Mouse (Mus musculus) ES-E14 (cell line): ENCODE data around the gene Gm11020. TPM values are rescaled to one million over a fixed set of nuclear protein-coding genes. Genes with fewer than 3 reads are reported as not detected.
"Not testable (repeated sequence)": the region's sequence is repeated elsewhere in the genome, so short reads cannot be mapped to it uniquely, and the experiment has no call there.

Experiments used
- DNase-seq: peaks from one replicate; pipeline ENCODE4 v3.0.0-alpha.2; 2013; ENCODE audit warnings: low read depth, low spot score
- H3K27ac ChIP-seq: 2 replicates; pipeline ENCODE4 v1.5.1; 2012; ENCODE audit warnings: low read depth, mild to moderate bottlenecking, low read length, moderate library complexity, mixed read lengths; ENCODE audit not compliant: poor library complexity, insufficient read depth, severe bottlenecking
- H3K36me3 ChIP-seq: 2 replicates; pipeline ENCODE4 v1.6.1; 2012; ENCODE audit warnings: mild to moderate bottlenecking, low read length, moderate library complexity, mixed read lengths; ENCODE audit not compliant: control insufficient read depth, poor library complexity, insufficient read depth, severe bottlenecking
- H3K4me1 ChIP-seq, 2 experiments: fragments of 150-350 bp in 1 of 2; sonication (generic) in 1 of 2; 2 replicates each; pipeline ENCODE4 v1.6.1; 2012; ENCODE audit warnings: low read length in 2 of 2, mild to moderate bottlenecking in 1 of 2, mixed read lengths in 1 of 2; ENCODE audit not compliant: control insufficient read depth in 2 of 2, insufficient read depth in 2 of 2, poor library complexity in 1 of 2
- H3K4me3 ChIP-seq, 2 experiments: fragments of 150-350 bp in 1 of 2; sonication (generic) in 1 of 2; 2 replicates each; pipeline ENCODE4 v1.5.1; 2012; ENCODE audit warnings: low read length in 2 of 2, low read depth in 1 of 2, mild to moderate bottlenecking in 1 of 2, mixed read lengths in 1 of 2; ENCODE audit not compliant: insufficient read depth in 1 of 2, poor library complexity in 1 of 2, severe bottlenecking in 1 of 2
- H3K9ac ChIP-seq: 2 replicates; pipeline ENCODE4 v1.6.1; 2012; ENCODE audit warnings: low read depth, mild to moderate bottlenecking, low read length, mixed read lengths; ENCODE audit not compliant: poor library complexity, insufficient read depth, severe bottlenecking
- H3K9me3 ChIP-seq: fragments of 150-350 bp; sonication (generic); 2 replicates; pipeline ENCODE4 v1.6.1; 2012; ENCODE audit warnings: low read depth, mild to moderate bottlenecking, low read length; ENCODE audit not compliant: control insufficient read depth, insufficient read depth
- CHD2 ChIP-seq: IDR thresholded peaks from 2 replicates; pipeline ENCODE4 v1.6.1; 2014; ENCODE audit warnings: mild to moderate bottlenecking, low read depth, low read length, inconsistent platforms
- HCFC1 ChIP-seq: IDR thresholded peaks from 2 replicates; pipeline ENCODE4 v1.6.1; 2012; ENCODE audit warnings: low read length, inconsistent platforms, borderline replicate concordance; ENCODE audit not compliant: insufficient read depth
- MAFK ChIP-seq: IDR thresholded peaks from 2 replicates; pipeline ENCODE4 v1.6.1; 2014; ENCODE audit warnings: mild to moderate bottlenecking, low read depth, low read length, inconsistent platforms; ENCODE audit not compliant: insufficient read depth
- ZC3H11A ChIP-seq: IDR thresholded peaks from 2 replicates; pipeline ENCODE4 v1.6.1; 2012; ENCODE audit warnings: low read depth, mild to moderate bottlenecking, inconsistent platforms, low read length, borderline replicate concordance
- ZNF384 ChIP-seq: IDR thresholded peaks from 2 replicates; pipeline ENCODE4 v1.6.1; 2012; ENCODE audit warnings: low read depth, low read length, inconsistent platforms
- in situ Hi-C, 2 experiments: fragments of 600-800 bp; cut with MboI; formaldehyde crosslinking; loops; one replicate each; pipeline ENCODE4 v1.15.1; 2025; ENCODE audit warnings: low sequenced_read_pairs in 2 of 2, inconsistent platforms in 1 of 2; ENCODE audit not compliant: unreplicated experiment in 2 of 2
- total RNA-seq: library from RNA; depleted of rRNA; stranded (reverse); fragments of 300-350 nt; gene quantifications from 2 replicates; pipeline ENCODE4 v1.2.3, GENCODE M21; 2012

The Gm11020 gene
- total RNA-seq, 1 experiment = not detected

DNA sequence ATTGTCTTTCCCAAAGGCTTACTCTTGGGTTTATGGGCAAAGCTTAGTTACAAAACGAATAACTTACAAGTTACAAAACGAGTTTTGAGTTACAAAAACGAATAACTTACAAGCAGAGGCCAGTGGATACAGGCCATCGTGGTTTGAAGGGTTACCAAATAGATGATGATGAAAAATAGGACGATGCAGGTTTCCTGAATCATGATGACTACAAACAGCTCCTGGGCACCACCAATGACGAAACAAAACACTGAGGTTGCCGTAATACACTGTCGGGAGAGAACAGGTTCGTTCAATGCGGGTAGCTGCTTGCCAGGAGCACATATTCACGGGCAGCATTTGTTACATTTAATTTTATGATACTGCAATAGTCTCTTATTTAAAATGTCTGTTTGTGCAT, 16.4 kb upstream of the Gm11020 start:
- Histone ChIP-seq H3K4me3 (no peak overlapping the region), H3K4me1 (peaks cover 0 to 3% of the 10 kb centered on the region in 2 experiments; a peak in 1 of 4 replicates)

GRCm38 (mm10) chr8:104308341-104308740, 13.0 kb upstream of the Gm11020 start:
- H3K9me3 ChIP-seq, DNase-seq, H3K36me3 ChIP-seq, H3K4me1 ChIP-seq, in situ Hi-C loops, H3K27ac ChIP-seq, H3K4me3 ChIP-seq, H3K9ac ChIP-seq: not testable (repeated sequence)

More for the DNA sequence above, 16.4 kb upstream of the Gm11020 start:
- TF ChIP-seq HCFC1 (no peak), ZC3H11A (no peak)
- in situ Hi-C loops = no loop called here
- Histone ChIP-seq H3K36me3 (no peaks in the 10 kb centered on the region), H3K27ac (no peak overlapping the region), H3K9me3 (no peaks in the 10 kb centered on the region), H3K9ac (no peak overlapping the region)
- DNase-seq = no peak

DNA sequence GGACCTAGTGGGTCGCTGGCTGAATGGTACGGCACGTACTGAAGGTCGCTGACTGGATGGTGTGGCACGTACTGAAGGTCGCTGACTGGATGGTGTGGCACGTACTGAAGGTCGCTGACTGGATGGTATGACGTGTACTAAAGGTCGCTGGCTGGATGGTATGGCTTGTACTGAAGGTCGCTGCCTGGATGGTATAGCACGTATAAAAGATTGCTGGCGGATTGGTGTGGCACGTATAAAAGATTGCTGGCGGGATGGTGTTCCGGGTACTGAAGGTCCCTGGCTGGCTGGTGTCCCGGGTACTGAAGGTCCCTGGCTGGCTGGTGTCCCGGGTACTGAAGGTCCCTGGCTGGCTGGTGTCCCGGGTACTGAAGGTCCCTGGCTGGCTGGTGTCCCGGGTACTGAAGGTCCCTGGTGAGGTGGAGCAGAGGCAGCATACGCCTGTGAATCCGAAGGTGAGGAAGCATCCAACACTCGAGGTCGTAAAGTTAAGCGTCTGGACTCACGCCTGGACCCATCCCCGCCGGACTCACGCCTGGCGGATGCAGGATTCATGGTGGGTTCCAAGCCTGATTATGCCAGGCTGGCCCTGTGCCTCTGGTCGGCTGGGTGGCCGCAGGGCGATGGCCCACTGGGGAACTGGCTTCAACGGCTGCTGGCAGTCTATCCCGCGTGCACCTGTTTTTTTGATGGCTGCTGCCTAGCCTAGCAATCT, 11.8 kb upstream of the Gm11020 start, which contains the start of the genes Gm45711 and Cmtm1:
Gm45711 (minus strand) TSS at position 641 of the 715 bp plus-strand sequence.
Cmtm1 (minus strand) TSS at position 705 of the 715 bp plus-strand sequence.
- in situ Hi-C loops, H3K9ac ChIP-seq, DNase-seq, H3K36me3 ChIP-seq, H3K9me3 ChIP-seq, H3K27ac ChIP-seq, H3K4me1 ChIP-seq: not testable (repeated sequence)
- peak within 1 kb of the TSS; percentile 19 to 20; a peak in 2 of 4 replicates for H3K4me3 ChIP-seq

GRCm38 (mm10) chr8:104312023-104312422, 9.3 kb upstream of the Gm11020 start:
- DNase-seq, H3K9ac ChIP-seq, H3K27ac ChIP-seq, H3K36me3 ChIP-seq, H3K9me3 ChIP-seq, in situ Hi-C loops, H3K4me1 ChIP-seq, H3K4me3 ChIP-seq: not testable (repeated sequence)

GRCm38 (mm10) chr8:104313311-104313710, 8.1 kb upstream of the Gm11020 start:
- Histone ChIP-seq H3K9me3 (no peaks in the 10 kb centered on the region), H3K36me3 (no peaks in the 10 kb centered on the region), H3K9ac (no peak overlapping the region), H3K4me3 (no peak overlapping the region), H3K27ac (no peak overlapping the region), H3K4me1 (peaks cover 0 to 3% of the 10 kb centered on the region in 2 experiments; a peak in 1 of 4 replicates)
- TF ChIP-seq ZC3H11A (no peak), HCFC1 (no peak), ZNF384 (no peak), MAFK (no peak), CHD2 (no peak)
- in situ Hi-C loops = no loop called here
- no peak for DNase-seq

- H3K36me3 ChIP-seq, H3K4me3 ChIP-seq, H3K4me1 ChIP-seq, H3K9me3 ChIP-seq, H3K27ac ChIP-seq, in situ Hi-C loops, DNase-seq, H3K9ac ChIP-seq: not testable (repeated sequence)
These were observed 563 bp downstream of the Gm11020 start, which contains the start of gene Cmtm2b for GRCm38 (mm10) chr8:104321930-104322329. TSS of gene Cmtm2b (plus strand) at chr8:104322230.
